Mouse (Mus musculus) kidney, adult 2 months (tissue): ENCODE measurements around the gene Mylk3.

Experiments used
- CTCF ChIP-seq: fragments of 200-500 bp; conservative IDR thresholded peaks from 2 replicates; pipeline ENCODE4 v1.5.1; 2011; ENCODE audit warnings: low read depth, mild to moderate bottlenecking, control low read depth, low read length, moderate library complexity, mixed read lengths; ENCODE audit not compliant: insufficient read depth, insufficient read length
- POLR2A ChIP-seq: fragments of 200-500 bp; IDR thresholded peaks from one replicate; pipeline ENCODE4 v1.6.1; 2011; ENCODE audit warnings: low read depth, low read length, control low read depth

GRCm38 (mm10) chr8:85362211-85362610 lies 23.9 kb downstream of the Mylk3 start:
- TF ChIP-seq POLR2A (no peak), CTCF (no peak)
